Mouse (Mus musculus) limb, embryonic 13.5 days (tissue): ENCODE data around the gene Gm28044. TPM values are rescaled to one million over a fixed set of nuclear protein-coding genes. Genes with fewer than 3 reads are reported as not detected.
A peak's percentile ranks its signal among the peaks of the same experiment; 100 is the strongest.
"Not testable (repeated sequence)": the region's sequence is repeated elsewhere in the genome, so short reads cannot be mapped to it uniquely, and the experiment has no call there.

Experiments used
- ATAC-seq: fragments of 200-750 bp; cut with Nextera tagmentation; 2 replicates; pipeline ENCODE4 v1.8.0; 2017; ENCODE audit warnings: low read depth, moderate number of reproducible peaks, moderate TSS enrichment; ENCODE audit not compliant: low FRiP score
- H3K27ac ChIP-seq: fragments of 300-500 bp; sonication (generic); 2 replicates; pipeline ENCODE4 v1.5.1; 2015; ENCODE audit warnings: inconsistent platforms, mild to moderate bottlenecking, moderate library complexity
- H3K27me3 ChIP-seq: fragments of 300-500 bp; sonication (generic); 2 replicates; pipeline ENCODE4 v1.6.1; 2015; ENCODE audit warnings: mild to moderate bottlenecking, inconsistent platforms
- H3K36me3 ChIP-seq: fragments of 300-500 bp; sonication (generic); 2 replicates; pipeline ENCODE4 v1.6.1; 2015; ENCODE audit warnings: inconsistent platforms, mild to moderate bottlenecking, moderate library complexity
- H3K4me1 ChIP-seq: fragments of 300-500 bp; sonication (generic); 2 replicates; pipeline ENCODE4 v1.6.1; 2015; ENCODE audit warnings: inconsistent platforms
- H3K4me2 ChIP-seq: fragments of 300-500 bp; sonication (generic); replicated peaks from 2 replicates; pipeline ENCODE4 v1.6.1; 2015; ENCODE audit warnings: inconsistent platforms, mild to moderate bottlenecking, moderate library complexity
- H3K4me3 ChIP-seq: fragments of 300-500 bp; sonication (generic); 2 replicates; pipeline ENCODE4 v1.5.1; 2015; ENCODE audit warnings: moderate library complexity, mild to moderate bottlenecking, inconsistent platforms
- H3K9ac ChIP-seq: fragments of 300-500 bp; sonication (generic); 2 replicates; pipeline ENCODE4 v1.6.1; 2015; ENCODE audit warnings: mild to moderate bottlenecking, inconsistent platforms
- H3K9me3 ChIP-seq: fragments of 300-500 bp; sonication (generic); 2 replicates; pipeline ENCODE4 v1.6.1; 2016; ENCODE audit warnings: inconsistent platforms
- WGBS: fragments of 180-500 bp; shearing (Covaris S2); methylation state at CpG from one replicate; pipeline ENCODE4 v1.1.7; 2015; 5-methylcytosine and 5-hydroxymethylcytosine counted together
- polyA plus RNA-seq: library from polyadenylated mRNA; unstranded; fragments of >200 nt; fragmentation: Nextera tagmentation; extraction: Ambion mirVana; gene quantifications from 2 replicates; pipeline ENCODE4 v1.2.1, GENCODE M21; 2015

Gene Gm28044
- polyA plus RNA-seq, 1 experiment from 2014 or later, result not detected

DNA sequence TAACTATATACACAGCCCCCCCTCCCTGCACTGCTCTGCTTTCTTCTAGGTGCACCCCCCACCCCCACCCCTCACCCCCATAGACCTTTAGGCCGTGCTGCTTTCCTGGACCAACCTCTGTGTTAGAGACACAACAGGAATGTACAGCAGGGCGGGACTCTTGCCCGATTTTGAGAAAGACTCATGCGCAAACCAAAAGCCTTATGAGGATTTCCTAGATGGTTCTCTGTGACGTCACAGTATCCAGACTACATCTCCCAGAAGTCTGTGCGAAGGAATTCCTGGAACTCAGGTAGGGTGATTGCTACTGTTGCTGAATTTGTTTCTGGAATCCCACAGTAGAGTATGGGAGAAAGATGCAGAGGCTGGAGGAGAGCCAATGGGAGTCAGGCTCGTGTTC, 82.0 kb downstream of the Gm28044 start, which contains the start of gene Zfp458:
Gene Zfp458 (minus strand): TSS at position 153 of the 400 bp plus-strand sequence.
- 38% methylated on average over 7 of the region's 7 CpGs for WGBS
- Histone ChIP-seq H3K4me2 (peak within 1 kb of the TSS; percentile 37; the same call in 1 of the 2 replicates), H3K4me3 (peak within 1 kb of the TSS; percentile 12; the same call in 1 of the 2 replicates), H3K36me3 (no peaks in the 10 kb centered on the region), H3K27me3 (no peaks in the 10 kb centered on the region), H3K4me1 (no peaks in the 10 kb centered on the region), H3K9ac (no peak within 1 kb of the TSS), H3K27ac (no peak within 1 kb of the TSS), H3K9me3 (no peaks in the 10 kb centered on the region)
- peak; percentile 71; the same call in 1 of the 2 replicates for ATAC-seq

- Histone ChIP-seq H3K4me2 (peak overlapping the region; percentile 76), H3K4me3 (peak overlapping the region; percentile 74), H3K9ac (peak overlapping the region; percentile 74)
- H3K9me3 ChIP-seq, H3K27ac ChIP-seq, H3K27me3 ChIP-seq, H3K4me1 ChIP-seq, H3K36me3 ChIP-seq: not testable (repeated sequence)
- peak; percentile 29; the same call in 1 of the 2 replicates for ATAC-seq
- WGBS, result 47% methylated on average over 8 of the region's 9 CpGs
Observed at GRCm38 (mm10) chr13:67269383-67270065, 90.8 kb downstream of the Gm28044 start.

GRCm38 (mm10) chr13:67268568-67269369, 91.6 kb downstream of the Gm28044 start:
- Histone ChIP-seq H3K36me3 (no peaks in the 10 kb centered on the region), H3K9me3 (no peaks in the 10 kb centered on the region; the same call in 1 of the 2 replicates), H3K4me3 (peak overlapping the region; percentile 74), H3K4me2 (peak overlapping the region; percentile 76), H3K9ac (peak overlapping the region; percentile 74), H3K4me1 (peaks cover 7% of the 10 kb centered on the region; the same call in 1 of the 2 replicates), H3K27ac (no peak overlapping the region), H3K27me3 (no peaks in the 10 kb centered on the region)
- 9% methylated on average over 18 of the region's 18 CpGs for WGBS
- ATAC-seq, result peak; percentile 99

Other genes starting within 250 kb of the Gm28044 start
- gene Rslcan18, start 244.3 kb downstream of the Gm28044 start, polyA plus RNA-seq, result 0.25 and 0.32 TPM in 2 replicates
- gene Zfp759, start 238.9 kb downstream of the Gm28044 start, polyA plus RNA-seq, result 2.2 and 2.3 TPM in 2 replicates
- gene Rsl1, start 187.4 kb downstream of the Gm28044 start, polyA plus RNA-seq, result 7.9 and 9.5 TPM in 2 replicates
- 2.8 and 3.0 TPM in 2 replicates for gene Zfp455, start 166.0 kb downstream of the Gm28044 start, polyA plus RNA-seq
- gene Zfp458, start 82.1 kb downstream of the Gm28044 start, polyA plus RNA-seq, result 2.0 and 2.3 TPM in 2 replicates
- 0.51 and 0.66 TPM in 2 replicates for gene Zfp457, start 54.1 kb downstream of the Gm28044 start, polyA plus RNA-seq
- gene Zfp595, start 28.0 kb downstream of the Gm28044 start, polyA plus RNA-seq, result 2.4 and 2.5 TPM in 2 replicates
- gene Zfp953, start 69 bp upstream of the Gm28044 start, polyA plus RNA-seq, result 0.69 and 1.2 TPM in 2 replicates
- 0.32 and 0.36 TPM in 2 replicates for gene Gm28041, start 15.2 kb upstream of the Gm28044 start, polyA plus RNA-seq
- 1.6 and 1.7 TPM in 2 replicates for gene Zfp456, start 15.3 kb upstream of the Gm28044 start, polyA plus RNA-seq
- 5.6 and 7.9 TPM in 2 replicates for gene Zfp429, start 39.3 kb upstream of the Gm28044 start, polyA plus RNA-seq
- gene Zfp459, start 60.9 kb upstream of the Gm28044 start, polyA plus RNA-seq, result 1.7 TPM in 2 replicates
- 11.5 and 11.6 TPM in 2 replicates for gene Zfp874a, start 91.1 kb upstream of the Gm28044 start, polyA plus RNA-seq
- gene Zfp874b, start 123.7 kb upstream of the Gm28044 start, polyA plus RNA-seq, result 3.2 and 3.8 TPM in 2 replicates
- gene Zfp58, start 140.0 kb upstream of the Gm28044 start, polyA plus RNA-seq, result 21.4 and 22.1 TPM in 2 replicates
- not detected in 2 replicates for gene Gm26965, start 165.6 kb upstream of the Gm28044 start, polyA plus RNA-seq
- 25.4 and 26.5 TPM in 2 replicates for gene Zfp87, start 165.6 kb upstream of the Gm28044 start, polyA plus RNA-seq
- 15.3 and 15.9 TPM in 2 replicates for gene Zfp748, start 193.3 kb upstream of the Gm28044 start, polyA plus RNA-seq
- 4.5 TPM in 2 replicates for gene Zfp729b, start 249.2 kb upstream of the Gm28044 start, polyA plus RNA-seq